Mouse (Mus musculus) gastrocnemius, adult 18-20 months (tissue): Measurements from ENCODE around the gene Usp7. TPM values are rescaled to one million over a fixed set of nuclear protein-coding genes. Genes with fewer than 3 reads are reported as not detected.
A peak's percentile ranks its signal among the peaks of the same experiment; 100 is the strongest.

Source experiments
- DNase-seq: peaks from one replicate; pipeline ENCODE4 v3.0.0; 2021; ENCODE audit warnings: low spot score
- long read RNA-seq, 2 experiments: library from polyadenylated mRNA; stranded (forward); transcript quantifications; one replicate each; pipeline ENCODE4 v2.0.0; 2021
- total RNA-seq, 2 experiments: library from RNA; stranded (reverse); gene quantifications; 2 replicates each; pipeline ENCODE4 v1.2.3; 2021

Usp7 gene
- total RNA-seq = 10 to 100 TPM; 56.1 to 62.5 TPM
- long read RNA-seq, experiment 1, full-length matches to known transcripts = 10 of 18 reads
- long read RNA-seq, experiment 1, partial matches to known transcripts = 7 of 18 reads
- long read RNA-seq, experiment 1, other reads (novel, unspliced or antisense) = 1 of 18 reads
- long read RNA-seq, experiment 2, full-length matches to known transcripts = 9 of 17 reads
- long read RNA-seq, experiment 2, partial matches to known transcripts = 8 of 17 reads
- long read RNA-seq, experiment 2, other reads (novel, unspliced or antisense) = 0 of 17 reads

DNA sequence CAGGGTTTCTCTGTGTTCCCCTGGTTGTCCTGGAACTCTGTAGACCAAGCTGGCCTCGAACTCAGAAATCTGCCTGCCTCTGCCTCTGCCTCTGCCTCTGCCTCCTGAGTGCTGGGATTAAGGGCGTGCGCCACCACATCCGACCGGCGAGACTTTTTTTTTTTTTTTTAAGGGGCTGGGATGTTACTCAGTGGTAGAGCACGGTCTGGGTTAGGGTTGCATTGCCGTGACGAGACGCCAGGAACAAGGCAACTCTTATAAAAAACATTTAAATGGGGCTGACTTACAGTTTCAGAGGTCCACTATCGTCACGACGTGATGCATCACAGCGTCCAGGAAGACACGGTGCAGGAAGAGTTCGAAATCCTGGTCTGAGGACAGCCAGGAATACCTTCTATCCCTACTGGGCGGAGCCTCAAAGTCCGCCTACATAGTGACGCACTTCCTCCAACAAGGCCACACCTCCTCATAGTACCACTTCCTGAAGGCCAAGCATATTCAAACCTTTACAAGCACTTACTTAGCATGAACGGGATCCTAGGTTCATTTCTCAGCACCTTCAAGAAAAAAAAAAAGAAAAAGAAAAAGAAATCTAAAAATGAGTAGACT lies at the start of gene Usp7:
Usp7 (minus strand) TSS at position 360 of the 609 bp plus-strand sequence.
- DNase-seq = no peak

DNA sequence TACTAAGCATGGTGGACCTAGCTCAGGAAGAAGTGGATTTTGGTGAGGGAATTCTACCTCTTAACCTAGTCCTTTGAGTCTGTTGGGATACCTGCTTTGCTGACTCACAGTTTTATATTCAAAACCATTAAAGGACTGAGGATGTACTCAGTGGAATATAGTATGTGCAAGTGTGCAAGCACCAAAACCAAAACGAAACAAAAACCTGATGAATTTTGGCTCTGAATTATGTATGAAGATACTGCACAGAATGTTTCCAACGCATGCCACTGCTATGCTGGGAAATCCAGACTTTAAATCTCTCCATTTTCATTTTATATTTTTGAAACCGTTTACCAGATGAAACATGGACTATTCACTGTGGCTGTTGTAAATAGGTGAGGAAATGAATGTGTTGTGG lies 48.4 kb upstream of the Usp7 start:
- DNase-seq = no peak

GRCm38 (mm10) chr16:8838921-8839320 lies 46.8 kb upstream of the Usp7 start:
- DNase-seq = no peak

DNA sequence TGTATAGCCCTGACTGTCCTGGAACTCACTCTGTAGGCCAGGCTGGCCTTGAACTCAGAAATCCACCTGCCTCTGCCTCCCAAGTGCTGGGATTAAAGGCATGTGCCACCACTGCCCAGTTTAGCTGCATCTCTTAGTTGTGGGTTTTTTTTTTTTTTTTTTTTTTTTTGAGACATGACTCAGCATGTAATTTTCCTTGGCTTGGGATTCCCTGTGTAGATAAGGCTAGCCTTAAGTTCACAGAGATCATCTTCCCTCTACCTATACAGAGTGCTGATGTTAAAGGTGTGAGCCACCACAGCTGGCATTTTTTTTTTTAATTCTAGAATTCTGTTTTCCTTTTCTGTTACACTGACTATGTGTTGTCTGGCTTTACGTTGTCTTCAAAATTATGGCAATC lies 45.5 kb upstream of the Usp7 start:
- DNase-seq = no peak

GRCm38 (mm10) chr16:8836876-8837275 lies 44.8 kb upstream of the Usp7 start:
- DNase-seq = no peak

GRCm38 (mm10) chr16:8831241-8831640 lies 39.1 kb upstream of the Usp7 start:
- peak; percentile 49 for DNase-seq

DNA sequence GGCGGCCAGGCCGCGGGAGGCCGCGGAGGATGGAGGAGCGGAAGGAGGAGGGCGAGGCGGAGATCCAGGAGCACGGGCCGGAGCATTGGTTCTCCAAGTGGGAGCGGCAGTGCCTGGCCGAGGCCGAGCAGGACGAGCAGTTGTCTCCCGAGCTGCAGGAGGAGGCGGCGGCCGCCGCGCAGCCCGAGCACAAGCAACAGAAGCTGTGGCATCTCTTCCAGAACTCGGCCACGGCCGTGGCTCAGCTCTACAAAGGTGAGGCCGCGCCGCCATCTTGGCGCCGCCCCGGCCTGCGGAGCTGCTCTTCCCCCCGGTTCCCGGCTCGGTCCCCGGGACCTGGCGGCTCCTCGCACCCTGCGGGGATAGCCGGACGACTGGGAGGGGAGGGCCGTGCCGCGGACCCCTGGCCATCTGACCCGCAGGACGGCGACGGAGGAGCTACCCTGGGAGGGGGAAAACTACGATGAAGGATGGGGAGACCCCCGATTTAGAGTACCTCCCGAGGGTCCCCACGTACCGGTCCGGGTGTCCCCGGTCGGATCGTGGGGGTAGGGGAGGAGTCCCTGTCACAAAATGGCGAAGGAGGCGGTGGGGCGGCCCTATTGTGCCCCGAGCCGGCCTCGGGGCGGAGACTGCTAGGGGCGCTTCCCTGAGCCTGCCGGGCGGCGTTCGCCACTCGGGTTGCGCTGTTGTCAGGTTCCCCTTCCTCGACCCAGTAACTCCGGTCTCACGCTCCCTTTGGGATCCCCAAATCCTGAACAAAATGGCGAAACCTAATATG lies 38.5 kb upstream of the Usp7 start:
- peak; percentile 71 for DNase-seq

- peak; percentile 98 for DNase-seq
These were observed 37.7 kb upstream of the Usp7 start, which contains the start of gene 1810013L24Rik for GRCm38 (mm10) chr16:8829564-8830359. Gene 1810013L24Rik, plus strand, starts transcription at chr16:8830100.

DNA sequence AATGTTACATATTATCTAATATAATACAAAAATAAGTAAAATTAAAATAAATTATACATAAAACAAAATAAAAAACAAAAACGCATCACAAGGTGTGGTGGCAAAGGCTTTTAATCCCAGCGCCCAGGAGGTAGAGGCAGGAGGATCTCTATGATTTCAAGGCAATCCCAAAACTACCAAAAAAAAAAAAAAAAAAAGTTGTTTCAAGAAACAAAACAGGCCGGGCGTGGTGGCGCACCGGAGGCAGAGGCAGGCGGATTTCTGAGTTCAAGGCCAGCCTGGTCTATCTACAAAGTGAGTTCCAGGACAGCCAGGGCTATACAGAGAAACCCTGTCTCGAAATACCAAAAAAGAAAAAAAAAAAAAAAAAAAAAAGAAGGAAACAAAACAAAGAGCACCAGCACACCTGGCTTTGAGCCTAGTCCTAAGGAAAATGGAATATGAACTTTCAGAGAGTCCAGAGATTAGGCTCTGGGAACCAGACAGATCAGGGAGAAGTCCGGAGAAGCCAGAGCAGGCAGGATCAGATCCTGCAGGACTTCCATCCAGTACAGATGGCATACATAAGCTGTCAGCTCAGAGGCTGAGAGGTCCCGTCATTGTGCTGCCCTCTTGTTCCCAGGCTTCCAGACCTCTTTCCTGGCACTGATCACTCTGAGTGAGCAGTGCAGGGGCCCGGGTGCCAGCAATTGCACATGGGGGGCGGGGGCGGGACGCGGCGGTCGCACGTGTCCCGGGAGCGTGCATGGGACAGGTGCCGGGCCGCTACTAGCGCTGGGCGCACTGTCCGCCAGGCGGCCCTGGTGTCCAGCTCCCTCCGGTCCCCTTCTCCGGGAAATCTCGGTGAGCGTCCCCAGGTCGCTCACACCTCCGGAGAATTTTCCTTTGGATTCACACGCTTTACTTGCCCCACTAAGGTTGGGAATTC lies 36.8 kb upstream of the Usp7 start:
- DNase-seq = no peak

GRCm38 (mm10) chr16:8827366-8827765 lies 35.3 kb upstream of the Usp7 start:
- DNase-seq = no peak

- peak; percentile 15 for DNase-seq
These were observed 31.6 kb upstream of the Usp7 start for GRCm38 (mm10) chr16:8823661-8824060.

GRCm38 (mm10) chr16:8822586-8822985 lies 30.5 kb upstream of the Usp7 start:
- no peak for DNase-seq

DNA sequence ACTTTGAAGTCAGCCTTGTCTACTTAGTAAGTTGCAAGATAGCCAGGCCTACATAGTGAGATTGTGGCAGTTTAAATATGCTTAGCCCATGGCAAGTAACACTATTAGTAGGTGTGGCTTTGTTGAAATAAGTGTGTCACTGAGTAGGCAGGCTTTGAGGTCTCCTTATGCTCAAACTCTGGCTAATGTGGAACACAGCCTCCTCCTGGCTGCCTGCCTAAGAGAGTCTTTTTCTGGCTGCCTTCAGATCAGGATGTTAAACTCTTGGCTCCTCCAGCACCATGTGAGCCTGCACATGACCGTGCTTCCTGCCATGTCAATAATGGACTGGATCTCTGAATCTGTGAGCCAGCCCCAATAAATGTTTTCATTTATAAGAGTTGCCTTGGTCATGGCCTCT lies 29.3 kb upstream of the Usp7 start:
- DNase-seq = peak; percentile 62

- no peak for DNase-seq
These were observed 25.8 kb upstream of the Usp7 start for GRCm38 (mm10) chr16:8817872-8818271.

GRCm38 (mm10) chr16:8810399-8811127 lies 18.5 kb upstream of the Usp7 start:
- DNase-seq = no peak

DNA sequence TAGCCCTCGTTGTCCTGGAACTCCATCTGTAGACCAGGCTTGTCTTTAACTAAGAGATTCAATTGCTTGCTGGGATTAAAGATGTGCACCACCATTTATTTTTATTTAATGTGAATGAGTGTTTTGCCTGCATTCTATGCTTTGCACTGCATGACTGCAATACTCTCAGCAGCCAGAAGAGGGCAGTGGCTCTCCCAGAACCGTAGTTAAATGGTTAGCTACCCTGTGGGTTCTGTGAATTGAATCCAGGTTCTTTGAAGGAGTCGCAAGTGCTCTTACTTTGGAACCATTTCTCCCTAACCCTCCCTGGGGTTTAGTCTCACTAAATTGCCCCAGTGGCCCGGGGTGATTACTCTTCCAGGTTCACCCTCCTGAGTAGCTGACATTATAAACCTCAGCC lies 14.6 kb upstream of the Usp7 start:
- peak; percentile 33 for DNase-seq

GRCm38 (mm10) chr16:8795906-8796305 lies 3.8 kb upstream of the Usp7 start:
- DNase-seq = peak; percentile 7

- DNase-seq = no peak
These were observed 2.8 kb upstream of the Usp7 start for GRCm38 (mm10) chr16:8794952-8795351.

- no peak for DNase-seq
These were observed 1.2 kb downstream of the Usp7 start for GRCm38 (mm10) chr16:8790886-8791285.

DNA sequence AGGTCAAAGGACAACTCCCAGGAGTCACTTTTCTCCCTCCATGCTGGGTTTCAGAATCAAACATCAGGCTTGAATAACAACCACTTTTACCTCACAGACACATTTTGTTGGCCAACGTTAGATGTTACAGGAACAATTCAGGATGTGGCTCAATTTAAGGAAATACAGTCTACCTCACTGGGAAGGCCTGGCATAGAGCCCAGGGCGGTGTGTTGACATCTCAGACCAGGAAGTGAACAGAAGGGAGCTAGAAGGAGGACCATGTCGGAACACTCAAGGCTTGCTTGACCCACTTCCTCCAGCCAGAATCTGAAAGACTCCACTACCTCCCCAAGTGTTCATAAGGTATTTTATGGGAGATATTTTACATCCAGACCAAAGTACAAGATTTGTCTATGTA lies 7.4 kb downstream of the Usp7 start:
- DNase-seq = no peak
